Mouse (Mus musculus) liver, embryonic 14.5 days (tissue): ENCODE data around the gene Gtf2h5. TPM values are rescaled to one million over a fixed set of nuclear protein-coding genes. Genes with fewer than 3 reads are reported as not detected.

Experiments
- ATAC-seq: fragments of 200-750 bp; cut with Nextera tagmentation; 2 replicates; pipeline ENCODE4 v1.8.0; 2017; ENCODE audit warnings: moderate number of reproducible peaks, mild to moderate bottlenecking, moderate library complexity; ENCODE audit not compliant: insufficient read depth
- DNase-seq, 3 experiments: peaks; one replicate each; pipeline ENCODE4 v3.0.0-alpha.2; 2012 to 2013; ENCODE audit warnings: low read depth in 3 of 3, low spot score in 3 of 3
- H3K27ac ChIP-seq: fragments of 300-500 bp; sonication (generic); 2 replicates; pipeline ENCODE4 v1.5.1; 2014; ENCODE audit warnings: moderate library complexity, mild to moderate bottlenecking, control low read depth, inconsistent platforms
- H3K27me3 ChIP-seq: fragments of 300-500 bp; sonication (generic); 2 replicates; pipeline ENCODE4 v1.6.1; 2014; ENCODE audit warnings: mild to moderate bottlenecking, low read length, moderate library complexity; ENCODE audit not compliant: control insufficient read depth, insufficient read depth
- H3K36me3 ChIP-seq: fragments of 300-500 bp; sonication (generic); replicated peaks from 2 replicates; pipeline ENCODE4 v1.6.1; 2014; ENCODE audit warnings: low read depth; ENCODE audit not compliant: control insufficient read depth, insufficient read depth
- H3K4me1 ChIP-seq, 2 experiments: fragments of 200-500 bp in 1 of 2; fragments of 300-500 bp in 1 of 2; sonication (generic) in 1 of 2; replicated peaks; 2 replicates each; pipeline ENCODE4 v1.6.1; 2012 to 2014; ENCODE audit warnings: antibody characterized with exemption in 1 of 2, inconsistent platforms in 1 of 2, low read length in 1 of 2; ENCODE audit not compliant: control insufficient read depth in 2 of 2, insufficient read depth in 2 of 2
- H3K4me2 ChIP-seq: fragments of 300-500 bp; sonication (generic); 2 replicates; pipeline ENCODE4 v1.6.1; 2014; ENCODE audit warnings: low read depth, mild to moderate bottlenecking, control low read depth, moderate library complexity
- H3K4me3 ChIP-seq, 2 experiments: fragments of 200-500 bp in 1 of 2; fragments of 300-500 bp in 1 of 2; sonication (generic) in 1 of 2; 2 replicates each; pipeline ENCODE4 v1.5.1; 2012 to 2014; ENCODE audit warnings: low read depth in 2 of 2, low read length in 2 of 2, mild to moderate bottlenecking in 2 of 2, control low read depth in 1 of 2, inconsistent platforms in 1 of 2, moderate library complexity in 1 of 2; ENCODE audit not compliant: insufficient read depth in 1 of 2
- H3K9ac ChIP-seq: fragments of 300-500 bp; sonication (generic); replicated peaks from 2 replicates; pipeline ENCODE4 v1.6.1; 2014; ENCODE audit warnings: mild to moderate bottlenecking, control low read depth, moderate library complexity
- H3K9me3 ChIP-seq: fragments of 300-500 bp; sonication (generic); 2 replicates; pipeline ENCODE4 v1.6.1; 2016; ENCODE audit warnings: low read length, mixed read lengths; ENCODE audit not compliant: control insufficient read depth
- CTCF ChIP-seq: IDR thresholded peaks from 2 replicates; pipeline ENCODE4 v1.5.1; 2016; ENCODE audit warnings: antibody characterized with exemption, low read depth, control low read depth
- EP300 ChIP-seq: IDR thresholded peaks from 2 replicates; pipeline ENCODE4 v1.6.1; 2016; ENCODE audit warnings: antibody characterized with exemption, low read depth
- WGBS: fragments of 180-500 bp; shearing (Covaris S2); extraction: QIAGEN DNeasy Blood & Tissue Kit; methylation state at CpG from one replicate; pipeline ENCODE4 v1.1.7; 2014; ENCODE audit not compliant: insufficient replicate concordance; 5-methylcytosine and 5-hydroxymethylcytosine counted together
- polyA plus RNA-seq, 2 experiments: library from polyadenylated mRNA; depleted of rRNA in 1 of 2; stranded (reverse) in 1 of 2; unstranded in 1 of 2; fragments of >200 nt; fragmentation: Nextera tagmentation in 1 of 2; extraction: Ambion mirVana in 1 of 2; gene quantifications; 2 replicates each; pipeline versions ENCODE4 v1.2.1 to v1.2.3; 2012 to 2014

Gene Gtf2h5
- polyA plus RNA-seq (2012; rRNA removed) (11.9 and 26.7 TPM in 2 replicates), polyA plus RNA-seq (2014; fragmentation: Nextera tagmentation; extraction: Ambion mirVana) (82.3 and 84.0 TPM in 2 replicates)

- TF ChIP-seq EP300 (no peak), CTCF (peak; percentile 34; the same call in 1 of the 2 replicates)
- Histone ChIP-seq H3K27me3 (no peaks in the 10 kb centered on the region), H3K9me3 (no peaks in the 10 kb centered on the region), H3K36me3 (peaks cover 2% of the 10 kb centered on the region; the same call in 1 of the 2 replicates), H3K9ac (peak within 1 kb of the TSS; percentile 82), H3K4me3 (peak within 1 kb of the TSS; percentile 65 to 82), H3K4me2 (peak within 1 kb of the TSS; percentile 84), H3K27ac (peak within 1 kb of the TSS; percentile 75), H3K4me1 (peaks cover 6 to 9% of the 10 kb centered on the region in 2 experiments)
- DNase-seq (peak; percentile 93 to 95 (median 93)), ATAC-seq (peak; percentile 99)
- under 1% methylated on average over 70 of the region's 70 CpGs for WGBS
Observed at GRCm38 (mm10) chr17:6079287-6080122, at the start of gene Gtf2h5, which contains the start of gene Serac1. Gene Gtf2h5, plus strand, starts transcription at chr17:6079786. Gene Serac1, minus strand, starts transcription at chr17:6079741.

- H3K36me3 ChIP-seq: no peaks in the 10 kb centered on the region
- H3K9me3 ChIP-seq: no peaks in the 10 kb centered on the region
- no peaks in the 10 kb centered on the region for H3K27me3 ChIP-seq
- TF ChIP-seq CTCF (no peak), EP300 (no peak)
- no peak overlapping the region for H3K4me3 ChIP-seq
- DNase-seq (no peak), ATAC-seq (no peak)
- 52% methylated on average over 8 of the region's 8 CpGs for WGBS
- H3K27ac ChIP-seq: no peak overlapping the region
- H3K9ac ChIP-seq: no peak overlapping the region
- no peak overlapping the region for H3K4me2 ChIP-seq
- H3K4me1 ChIP-seq: no peaks in the 10 kb centered on the region; a peak in 1 of 4 replicates
Observed at GRCm38 (mm10) chr17:6035661-6036060, 43.9 kb upstream of the Gtf2h5 start.

- 61% methylated on average over 8 of the region's 8 CpGs for WGBS
- Histone ChIP-seq H3K36me3 (no peaks in the 10 kb centered on the region), H3K9ac (no peak overlapping the region), H3K27ac (no peak overlapping the region), H3K27me3 (no peaks in the 10 kb centered on the region), H3K4me2 (no peak overlapping the region), H3K4me3 (no peak overlapping the region), H3K4me1 (no peaks in the 10 kb centered on the region; a peak in 1 of 4 replicates), H3K9me3 (no peaks in the 10 kb centered on the region)
- ATAC-seq (no peak), DNase-seq (no peak)
- no peak for TF ChIP-seq CTCF
- TF ChIP-seq EP300: no peak
Observed at GRCm38 (mm10) chr17:6036458-6036857, 43.1 kb upstream of the Gtf2h5 start.

GRCm38 (mm10) chr17:6036872-6037271, 42.7 kb upstream of the Gtf2h5 start:
- WGBS: 71% methylated on average over 11 of the region's 11 CpGs
- no peak for TF ChIP-seq EP300
- no peak for TF ChIP-seq CTCF
- no peak overlapping the region for H3K4me2 ChIP-seq
- no peak overlapping the region for H3K9ac ChIP-seq
- no peak for DNase-seq
- no peaks in the 10 kb centered on the region for H3K9me3 ChIP-seq
- ATAC-seq: no peak
- H3K27me3 ChIP-seq: no peaks in the 10 kb centered on the region
- H3K4me3 ChIP-seq: no peak overlapping the region
- H3K27ac ChIP-seq: no peak overlapping the region
- no peaks in the 10 kb centered on the region for H3K36me3 ChIP-seq
- H3K4me1 ChIP-seq: no peaks in the 10 kb centered on the region; a peak in 1 of 4 replicates

GRCm38 (mm10) chr17:6037507-6037906, 42.1 kb upstream of the Gtf2h5 start:
- no peak for TF ChIP-seq EP300
- no peak for TF ChIP-seq CTCF
- H3K9ac ChIP-seq: no peak overlapping the region
- H3K4me1 ChIP-seq: no peaks in the 10 kb centered on the region; a peak in 1 of 4 replicates
- no peak for DNase-seq
- WGBS: 69% methylated on average over 10 of the region's 10 CpGs
- H3K27ac ChIP-seq: no peak overlapping the region
- H3K27me3 ChIP-seq: no peaks in the 10 kb centered on the region
- H3K36me3 ChIP-seq: no peaks in the 10 kb centered on the region
- H3K4me3 ChIP-seq: no peak overlapping the region
- H3K4me2 ChIP-seq: no peak overlapping the region
- ATAC-seq: no peak
- no peaks in the 10 kb centered on the region for H3K9me3 ChIP-seq
